Mouse (Mus musculus): ENCODE data around the gene Mmab. TPM values are rescaled to one million over a fixed set of nuclear protein-coding genes. Genes with fewer than 3 reads are reported as not detected.

The Mmab gene
- polyA plus RNA-seq, 1 experiment from 2014 or later = 31.5 TPM

- 78% methylated on average over 5 of the region's 5 CpGs for WGBS
- Histone ChIP-seq H3K9me3 (no peaks in the 10 kb centered on the region), H3K36me3 (peaks cover 13% of the 10 kb centered on the region), H3K27me3 (replicated peaks) (no peaks in the 10 kb centered on the region), H3K4me1 (replicated peaks) (peaks cover 12% of the 10 kb centered on the region; the same call in 1 of the 2 replicates), H3K9ac (no peak overlapping the region), H3K4me2 (replicated peaks) (no peak overlapping the region), H3K4me3 (replicated peaks) (no peak overlapping the region), H3K27ac (no peak overlapping the region)
- ATAC-seq = no peak
These were observed 19.9 kb downstream of the Mmab start for GRCm38 (mm10) chr5:114423961-114424360.

- Histone ChIP-seq H3K4me1 (replicated peaks) (peaks cover 8% of the 10 kb centered on the region; the same call in 1 of the 2 replicates), H3K9me3 (no peaks in the 10 kb centered on the region), H3K36me3 (peaks cover 20% of the 10 kb centered on the region), H3K27ac (no peak overlapping the region), H3K4me2 (replicated peaks) (no peak overlapping the region), H3K27me3 (replicated peaks) (no peaks in the 10 kb centered on the region), H3K4me3 (replicated peaks) (no peak overlapping the region), H3K9ac (no peak overlapping the region)
- ATAC-seq = 0 out of 2 replicates have a peak, but pooled peaks have one; percentile 26
- 17% methylated on average over 5 of the region's 5 CpGs for WGBS
These were observed 21.3 kb downstream of the Mmab start for GRCm38 (mm10) chr5:114422591-114422990.

GRCm38 (mm10) chr5:114421561-114422298, 22.1 kb downstream of the Mmab start:
- H3K4me1 ChIP-seq (replicated peaks) = peaks cover 8% of the 10 kb centered on the region; the same call in 1 of the 2 replicates
- no peak overlapping the region for H3K9ac ChIP-seq
- 56% methylated on average over 11 of the region's 11 CpGs for WGBS
- no peak for ATAC-seq
- peaks cover 25% of the 10 kb centered on the region for H3K36me3 ChIP-seq
- no peak overlapping the region for H3K27ac ChIP-seq
- H3K4me3 ChIP-seq (replicated peaks) = no peak overlapping the region
- no peak overlapping the region for H3K4me2 ChIP-seq (replicated peaks)
- no peaks in the 10 kb centered on the region for H3K9me3 ChIP-seq
- H3K27me3 ChIP-seq (replicated peaks) = no peaks in the 10 kb centered on the region

- Histone ChIP-seq H3K4me1 (replicated peaks) (peaks cover 8% of the 10 kb centered on the region; the same call in 1 of the 2 replicates), H3K4me3 (replicated peaks) (no peak overlapping the region), H3K4me2 (replicated peaks) (no peak overlapping the region), H3K36me3 (peaks cover 48% of the 10 kb centered on the region), H3K27ac (no peak overlapping the region), H3K27me3 (replicated peaks) (no peaks in the 10 kb centered on the region), H3K9ac (no peak overlapping the region), H3K9me3 (no peaks in the 10 kb centered on the region)
- ATAC-seq = no peak
- WGBS = 87% methylated on average over 8 of the region's 8 CpGs
These were observed 25.3 kb downstream of the Mmab start for GRCm38 (mm10) chr5:114418541-114418940.

GRCm38 (mm10) chr5:114416855-114417254, 27.0 kb downstream of the Mmab start:
- H3K4me3 ChIP-seq (replicated peaks) = no peak overlapping the region
- no peaks in the 10 kb centered on the region for H3K27me3 ChIP-seq (replicated peaks)
- H3K9me3 ChIP-seq = no peaks in the 10 kb centered on the region
- WGBS = 83% methylated on average over 8 of the region's 8 CpGs
- no peak overlapping the region for H3K4me2 ChIP-seq (replicated peaks)
- H3K4me1 ChIP-seq (replicated peaks) = 0 out of 2 replicates have a peak, but pooled peaks cover 5% of the 10 kb centered on the region
- ATAC-seq = no peak
- no peak overlapping the region for H3K27ac ChIP-seq
- no peak overlapping the region for H3K9ac ChIP-seq
- H3K36me3 ChIP-seq = peaks cover 61% of the 10 kb centered on the region

GRCm38 (mm10) chr5:114415606-114416005, 28.3 kb downstream of the Mmab start:
- Histone ChIP-seq H3K27me3 (replicated peaks) (no peaks in the 10 kb centered on the region), H3K4me1 (replicated peaks) (0 out of 2 replicates have a peak, but pooled peaks cover 5% of the 10 kb centered on the region), H3K9me3 (no peaks in the 10 kb centered on the region), H3K9ac (no peak overlapping the region), H3K36me3 (peaks cover 73% of the 10 kb centered on the region), H3K27ac (no peak overlapping the region), H3K4me3 (replicated peaks) (no peak overlapping the region), H3K4me2 (replicated peaks) (no peak overlapping the region)
- no peak for ATAC-seq
- 94% methylated on average over 5 of the region's 5 CpGs for WGBS

GRCm38 (mm10) chr5:114413067-114413735, 30.7 kb downstream of the Mmab start:
- Histone ChIP-seq H3K9me3 (no peaks in the 10 kb centered on the region), H3K36me3 (peaks cover 76% of the 10 kb centered on the region), H3K4me1 (replicated peaks) (0 out of 2 replicates have a peak, but pooled peaks cover 5% of the 10 kb centered on the region), H3K4me3 (replicated peaks) (no peak overlapping the region), H3K27me3 (replicated peaks) (no peaks in the 10 kb centered on the region), H3K27ac (no peak overlapping the region), H3K4me2 (replicated peaks) (no peak overlapping the region), H3K9ac (no peak overlapping the region)
- 0 out of 2 replicates have a peak, but pooled peaks have one; percentile 52 for ATAC-seq
- WGBS = 53% methylated on average over 16 of the region's 16 CpGs

- peak; percentile 17; the same call in 1 of the 2 replicates for ATAC-seq
These were observed 31.4 kb downstream of the Mmab start for GRCm38 (mm10) chr5:114412361-114412998.

GRCm38 (mm10) chr5:114410429-114410828, 33.4 kb downstream of the Mmab start:
- H3K27ac ChIP-seq = no peak overlapping the region
- 85% methylated on average over 13 of the region's 13 CpGs for WGBS
- no peaks in the 10 kb centered on the region for H3K9me3 ChIP-seq
- no peak for ATAC-seq
- H3K36me3 ChIP-seq = peaks cover 85% of the 10 kb centered on the region
- 0 out of 2 replicates have a peak, but pooled peaks cover 5% of the 10 kb centered on the region for H3K4me1 ChIP-seq (replicated peaks)
- H3K4me3 ChIP-seq (replicated peaks) = no peak overlapping the region
- H3K27me3 ChIP-seq (replicated peaks) = no peaks in the 10 kb centered on the region
- H3K4me2 ChIP-seq (replicated peaks) = no peak overlapping the region
- H3K9ac ChIP-seq = no peak overlapping the region

More at GRCm38 (mm10) chr5:114412361-114412998, 31.4 kb downstream of the Mmab start:
- Histone ChIP-seq H3K4me3 (replicated peaks) (no peak overlapping the region), H3K9ac (no peak overlapping the region), H3K27me3 (replicated peaks) (no peaks in the 10 kb centered on the region), H3K9me3 (no peaks in the 10 kb centered on the region), H3K4me2 (replicated peaks) (no peak overlapping the region), H3K36me3 (peaks cover 82% of the 10 kb centered on the region), H3K27ac (no peak overlapping the region), H3K4me1 (replicated peaks) (0 out of 2 replicates have a peak, but pooled peaks cover 5% of the 10 kb centered on the region)
- WGBS = 67% methylated on average over 23 of the region's 23 CpGs

GRCm38 (mm10) chr5:114408846-114409245, 35.0 kb downstream of the Mmab start:
- H3K27ac ChIP-seq = no peak overlapping the region
- 0 out of 2 replicates have a peak, but pooled peaks cover 5% of the 10 kb centered on the region for H3K4me1 ChIP-seq (replicated peaks)
- no peak for ATAC-seq
- no peak overlapping the region for H3K4me2 ChIP-seq (replicated peaks)
- H3K27me3 ChIP-seq (replicated peaks) = no peaks in the 10 kb centered on the region
- H3K9ac ChIP-seq = no peak overlapping the region
- H3K9me3 ChIP-seq = no peaks in the 10 kb centered on the region
- WGBS = 90% methylated on average over 11 of the region's 11 CpGs
- no peak overlapping the region for H3K4me3 ChIP-seq (replicated peaks)
- peaks cover 90% of the 10 kb centered on the region for H3K36me3 ChIP-seq

- Histone ChIP-seq H3K4me3 (replicated peaks) (no peak overlapping the region), H3K9ac (no peak overlapping the region), H3K9me3 (no peaks in the 10 kb centered on the region), H3K4me2 (replicated peaks) (no peak overlapping the region), H3K4me1 (replicated peaks) (0 out of 2 replicates have a peak, but pooled peaks cover 2% of the 10 kb centered on the region), H3K36me3 (peaks cover 93% of the 10 kb centered on the region), H3K27ac (no peak overlapping the region), H3K27me3 (replicated peaks) (no peaks in the 10 kb centered on the region)
- WGBS = 88% methylated on average over 9 of the region's 9 CpGs
- no peak for ATAC-seq
These were observed 36.0 kb downstream of the Mmab start for GRCm38 (mm10) chr5:114407810-114408209.

GRCm38 (mm10) chr5:114407269-114407668, 36.6 kb downstream of the Mmab start:
- no peaks in the 10 kb centered on the region for H3K27me3 ChIP-seq (replicated peaks)
- H3K4me1 ChIP-seq (replicated peaks) = 0 out of 2 replicates have a peak, but pooled peaks cover 2% of the 10 kb centered on the region
- H3K9me3 ChIP-seq = no peaks in the 10 kb centered on the region
- H3K4me3 ChIP-seq (replicated peaks) = no peak overlapping the region
- H3K9ac ChIP-seq = no peak overlapping the region
- H3K4me2 ChIP-seq (replicated peaks) = no peak overlapping the region
- no peak overlapping the region for H3K27ac ChIP-seq
- 80% methylated on average over 10 of the region's 10 CpGs for WGBS
- ATAC-seq = no peak
- peaks cover 92% of the 10 kb centered on the region for H3K36me3 ChIP-seq
